Mouse (Mus musculus): ENCODE measurements around the gene Hsf2bp.

DNA sequence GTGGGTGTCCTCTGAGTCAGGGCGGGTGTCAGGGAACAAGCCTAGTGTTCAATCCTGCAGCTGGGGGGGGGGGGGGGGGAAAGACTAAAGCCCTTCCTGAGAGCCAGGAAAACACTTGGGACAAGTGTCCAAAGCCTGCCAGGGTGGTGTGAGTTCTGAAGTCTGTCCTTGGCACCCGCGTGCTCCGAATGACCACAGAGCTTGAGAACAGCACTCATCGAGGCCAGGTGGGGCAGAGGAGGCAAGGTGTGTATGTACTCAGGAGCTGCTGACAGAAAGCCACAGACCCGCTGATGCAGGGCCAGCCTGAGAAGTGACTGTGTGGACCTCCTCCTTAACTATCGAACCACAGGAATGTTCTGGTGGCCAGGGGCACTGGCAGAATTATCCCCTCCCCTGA lies 116.5 kb downstream of the Hsf2bp start:
- no peak for TF ChIP-seq CTCF (IDR thresholded peaks at IDR 0.05; ENCODE audit: low read depth)
- TF ChIP-seq EP300 (IDR thresholded peaks at IDR 0.05; ENCODE audit: low read depth), result no peak
